ENCODE assay signal across 15 mouse cellular contexts in the genomic region with DNA sequence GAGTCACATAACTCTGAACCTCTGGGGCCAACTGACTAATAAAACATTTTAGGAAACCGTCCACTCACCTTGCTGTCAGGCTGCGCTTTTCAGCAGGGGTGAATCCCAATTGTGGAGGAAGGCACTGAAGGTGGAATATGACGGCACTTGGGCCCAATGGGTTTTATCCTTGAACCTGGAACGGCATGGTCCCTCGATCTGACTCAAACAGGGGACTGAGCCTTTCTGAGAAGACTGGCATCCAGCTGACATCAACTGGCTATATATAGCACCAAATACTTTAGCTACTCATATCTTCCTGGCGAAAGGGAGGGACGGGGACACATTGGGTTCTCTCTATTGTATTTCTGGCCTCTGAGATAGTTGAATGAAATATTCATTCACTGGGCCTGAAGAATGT. TPM values are rescaled to one million over a fixed set of nuclear protein-coding genes. Genes with fewer than 3 reads are reported as not detected.
DNase-seq lines count a peak whose midpoint lies in the region; ATAC-seq lines count a peak whose summit lies in the region.
"Had no signal": no experiment of that assay in that cellular context is flagged by ENCODE, and none has a peak within 500 bp of the region (broad histone marks: within the 10 kb centered on the region; RNA-seq: fewer than 3 reads in every experiment).

A gene (minus strand): TSS at position 264 of the 400 bp plus-strand sequence.

- H3K4me3 ChIP-seq in embryonic facial prominence, embryonic 15.5 days (replicated peaks), result no peak within 1 kb of the TSS
- H3K4me3 ChIP-seq in hindbrain, embryonic 14.5 days (replicated peaks; ENCODE audit: low read length), result no peak within 1 kb of the TSS
- H3K4me3 ChIP-seq: limb, embryonic 12.5 days had no signal

- WGBS in embryonic facial prominence, embryonic 15.5 days, result 88% methylated on average over 7 of the region's 7 CpGs
- WGBS in hindbrain, embryonic 14.5 days, result 96% methylated on average over 7 of the region's 7 CpGs

- ATAC-seq in embryonic facial prominence, embryonic 15.5 days (ENCODE audit: insufficient number of reproducible peaks, low FRiP score, low TSS enrichment, low read depth), result no peak
- no peak for ATAC-seq in hindbrain, embryonic 14.5 days (ENCODE audit: low FRiP score)
- ATAC-seq: forebrain, postnatal 0 days had no signal

- no peaks in the 10 kb centered on the region for H3K36me3 ChIP-seq in embryonic facial prominence, embryonic 15.5 days
- no peaks in the 10 kb centered on the region for H3K36me3 ChIP-seq in hindbrain, embryonic 14.5 days (replicated peaks; ENCODE audit: control insufficient read depth, insufficient read depth)
- H3K36me3 ChIP-seq: limb, embryonic 12.5 days had no signal

- no peak within 1 kb of the TSS for H3K9ac ChIP-seq in embryonic facial prominence, embryonic 15.5 days
- H3K9ac ChIP-seq in hindbrain, embryonic 14.5 days, result no peak within 1 kb of the TSS
- H3K9ac ChIP-seq: forebrain, postnatal 0 days; limb, embryonic 12.5 days had no signal

- intact Hi-C loops in heart, postnatal 25 days (cut with DNase I), result loop anchor here (1.0 to 5.0 kb wide), 2 partner anchors 38 to 58 kb away; no protein-coding TSS in a partner anchor

- no peak within 1 kb of the TSS for H3K27ac ChIP-seq in embryonic facial prominence, embryonic 15.5 days (replicated peaks)
- H3K27ac ChIP-seq in hindbrain, embryonic 14.5 days, result no peak within 1 kb of the TSS
- H3K27ac ChIP-seq: limb, embryonic 12.5 days had no signal

- H3K4me2 ChIP-seq in embryonic facial prominence, embryonic 15.5 days (replicated peaks), result no peak within 1 kb of the TSS
- H3K4me2 ChIP-seq in hindbrain, embryonic 14.5 days (replicated peaks), result no peak within 1 kb of the TSS
- H3K4me2 ChIP-seq: limb, embryonic 12.5 days had no signal

- no peaks in the 10 kb centered on the region for H3K4me1 ChIP-seq in embryonic facial prominence, embryonic 15.5 days
- H3K4me1 ChIP-seq in hindbrain, embryonic 14.5 days (replicated peaks; ENCODE audit: control insufficient read depth, insufficient read depth, low read length), result no peaks in the 10 kb centered on the region
- H3K4me1 ChIP-seq: limb, embryonic 12.5 days had no signal

- DNase-seq in adrenal gland, adult 2 months, result peak; percentile 36
- no peak for DNase-seq in adrenal gland, postnatal 4 days (ENCODE audit: low spot score in 2 of 2)
- peak; percentile 66 for DNase-seq in heart, adult 8-10 months (ENCODE audit: low spot score)
- DNase-seq in heart, postnatal 25 days (ENCODE audit: low spot score), result peak; percentile 6
- no peak for DNase-seq in hindbrain, embryonic 14.5 days (ENCODE audit: low spot score)
- DNase-seq in left cerebral cortex, adult 11 months (ENCODE audit: low spot score), result no peak
- no peak for DNase-seq in kidney, adult 11 months
- DNase-seq: cerebellum, postnatal 36 days; forebrain, postnatal 0 days; lung, postnatal 36 days; midbrain, embryonic 14.5 days; right cerebral cortex, postnatal 4 days; thymus, adult 18-20 months had no signal

- no peaks in the 10 kb centered on the region for H3K27me3 ChIP-seq in embryonic facial prominence, embryonic 15.5 days
- no peaks in the 10 kb centered on the region for H3K27me3 ChIP-seq in hindbrain, embryonic 14.5 days (ENCODE audit: control insufficient read depth, insufficient read depth, low read length)
- H3K27me3 ChIP-seq: limb, embryonic 12.5 days had no signal

- H3K9me3 ChIP-seq in embryonic facial prominence, embryonic 15.5 days (replicated peaks), result no peaks in the 10 kb centered on the region
- H3K9me3 ChIP-seq in hindbrain, embryonic 14.5 days (ENCODE audit: control insufficient read depth, low read length), result no peaks in the 10 kb centered on the region
- H3K9me3 ChIP-seq: limb, embryonic 12.5 days had no signal

RNA-seq across cellular contexts. Expression of the gene that starts here (rescaled TPM):
- under 1 TPM in 1 of 2 experiments, not detected in 1; 0.41 TPM for total RNA-seq in adrenal gland, adult 2 months (2021)
- polyA plus RNA-seq in adrenal gland, adult 2 months (2012; rRNA removed), result not detected in 2 replicates
- 10 to 100 TPM in 1 of 2 experiments, 1 to 10 TPM in 1; 6.6 to 19.0 TPM for total RNA-seq in adrenal gland, postnatal 4 days (2021)
- 31.8 and 37.3 TPM in 2 replicates for polyA plus RNA-seq in embryonic facial prominence, embryonic 15.5 days (2015; fragmentation: Nextera tagmentation; extraction: Ambion mirVana)
- 1,000 to 10,000 TPM; 1,494 to 1,679 (median 1,556) TPM for total RNA-seq in heart, adult 8-10 months (2022)
- total RNA-seq in heart, postnatal 25 days (2021), result 1,000 to 10,000 TPM; 2,092 to 2,205 TPM
- polyA plus RNA-seq in hindbrain, embryonic 14.5 days (2014; fragmentation: Nextera tagmentation; extraction: Ambion mirVana), result not detected in 2 replicates
- polyA plus RNA-seq: forebrain, postnatal 0 days; midbrain, embryonic 14.5 days had no signal

Comparison
In these comparisons a context has a peak if more than half of its experiments do, and no peak if none do; other contexts are left out.
1. RNA of the gene that starts here (total RNA-seq): 2,092 to 2,205 TPM in heart, postnatal 25 days and 1,494 to 1,679 TPM in heart, adult 8-10 months; 6.6 to 19.0 TPM in adrenal gland, postnatal 4 days and 0.41 TPM in adrenal gland, adult 2 months; every median in the first group is over 10 times any median in the second.
2. RNA of the gene that starts here (polyA plus RNA-seq): 31.8 to 37.3 TPM in embryonic facial prominence, embryonic 15.5 days; not detected in hindbrain, embryonic 14.5 days and not detected in adrenal gland, adult 2 months; every median in the first group is over 10 times any median in the second.
3. Peak in DNase-seq in adrenal gland, adult 2 months; RNA of the gene not detected or under 1 TPM.
4. DNase-seq: peak in heart, adult 8-10 months (single experiment) and heart, postnatal 25 days (single experiment); none in adrenal gland, postnatal 4 days (0 of 2), hindbrain, embryonic 14.5 days (single experiment), left cerebral cortex, adult 11 months (single experiment) and kidney, adult 11 months (single experiment).